Mouse (Mus musculus) cortical plate, adult 2 months (tissue): ENCODE results near the gene Hpd.

Experiments used
- CTCF ChIP-seq: fragments of 200-500 bp; IDR thresholded peaks from 2 replicates; pipeline ENCODE4 v1.5.1; 2011; ENCODE audit warnings: mild to moderate bottlenecking, control low read depth, low read length; ENCODE audit not compliant: insufficient read depth; ENCODE audit errors: extremely low read depth
- POLR2A ChIP-seq: fragments of 200-500 bp; IDR thresholded peaks from 2 replicates; pipeline ENCODE4 v1.6.1; 2011; ENCODE audit warnings: mild to moderate bottlenecking, low read length, control low read depth; ENCODE audit not compliant: insufficient read depth; ENCODE audit errors: extremely low read depth

GRCm38 (mm10) chr5:123182651-123183050 lies at the start of gene Hpd:
- TF ChIP-seq POLR2A = no peak
- no peak for TF ChIP-seq CTCF
